Mouse (Mus musculus): ENCODE results near the gene Tll1.
"Not testable (repeated sequence)": the region's sequence is repeated elsewhere in the genome, so short reads cannot be mapped to it uniquely, and the experiment has no call there.

Tll1 gene

GRCm38 (mm10) chr8:64059867-64060266, 146.2 kb downstream of the Tll1 start:
- no peak for DNase-seq (ENCODE audit: low spot score in 2 of 2)

- no peak for DNase-seq (ENCODE audit: low spot score in 2 of 2)
Measured at GRCm38 (mm10) chr8:64057571-64057970, 148.5 kb downstream of the Tll1 start.

GRCm38 (mm10) chr8:64048556-64048955, 157.5 kb downstream of the Tll1 start:
- no peak for DNase-seq (ENCODE audit: low spot score in 2 of 2)

GRCm38 (mm10) chr8:64047963-64048505, 158.0 kb downstream of the Tll1 start:
- DNase-seq (ENCODE audit: low spot score in 2 of 2), result no peak

GRCm38 (mm10) chr8:64041303-64041884, 164.7 kb downstream of the Tll1 start:
- DNase-seq (ENCODE audit: low spot score in 2 of 2), result no peak

- DNase-seq (ENCODE audit: low spot score in 2 of 2), result no peak
Measured at GRCm38 (mm10) chr8:64030672-64031385, 175.2 kb downstream of the Tll1 start.

- no peak for DNase-seq (ENCODE audit: low spot score in 2 of 2)
Measured at GRCm38 (mm10) chr8:64030081-64030480, 176.0 kb downstream of the Tll1 start.

GRCm38 (mm10) chr8:64029525-64029924, 176.5 kb downstream of the Tll1 start:
- no peak for DNase-seq (ENCODE audit: low spot score in 2 of 2)

GRCm38 (mm10) chr8:64024359-64024758, 181.7 kb downstream of the Tll1 start:
- DNase-seq (ENCODE audit: low spot score in 2 of 2), result no peak

- DNase-seq (ENCODE audit: low spot score in 2 of 2), result no peak
Measured at GRCm38 (mm10) chr8:64023579-64023978, 182.5 kb downstream of the Tll1 start.

- no peak for DNase-seq (ENCODE audit: low spot score in 2 of 2)
Measured at GRCm38 (mm10) chr8:64023027-64023426, 183.0 kb downstream of the Tll1 start.

GRCm38 (mm10) chr8:63970612-63971391, 235.3 kb downstream of the Tll1 start:
- DNase-seq (ENCODE audit: low spot score in 2 of 2), result not testable (repeated sequence)

All from spleen, postnatal 36 days (tissue).